Mouse (Mus musculus): ENCODE data around the gene Pitpnb. TPM values are rescaled to one million over a fixed set of nuclear protein-coding genes. Genes with fewer than 3 reads are reported as not detected.

Gene Pitpnb
- total RNA-seq, 2 experiments from 2014 or later: 75.1 to 81.4 TPM

DNA sequence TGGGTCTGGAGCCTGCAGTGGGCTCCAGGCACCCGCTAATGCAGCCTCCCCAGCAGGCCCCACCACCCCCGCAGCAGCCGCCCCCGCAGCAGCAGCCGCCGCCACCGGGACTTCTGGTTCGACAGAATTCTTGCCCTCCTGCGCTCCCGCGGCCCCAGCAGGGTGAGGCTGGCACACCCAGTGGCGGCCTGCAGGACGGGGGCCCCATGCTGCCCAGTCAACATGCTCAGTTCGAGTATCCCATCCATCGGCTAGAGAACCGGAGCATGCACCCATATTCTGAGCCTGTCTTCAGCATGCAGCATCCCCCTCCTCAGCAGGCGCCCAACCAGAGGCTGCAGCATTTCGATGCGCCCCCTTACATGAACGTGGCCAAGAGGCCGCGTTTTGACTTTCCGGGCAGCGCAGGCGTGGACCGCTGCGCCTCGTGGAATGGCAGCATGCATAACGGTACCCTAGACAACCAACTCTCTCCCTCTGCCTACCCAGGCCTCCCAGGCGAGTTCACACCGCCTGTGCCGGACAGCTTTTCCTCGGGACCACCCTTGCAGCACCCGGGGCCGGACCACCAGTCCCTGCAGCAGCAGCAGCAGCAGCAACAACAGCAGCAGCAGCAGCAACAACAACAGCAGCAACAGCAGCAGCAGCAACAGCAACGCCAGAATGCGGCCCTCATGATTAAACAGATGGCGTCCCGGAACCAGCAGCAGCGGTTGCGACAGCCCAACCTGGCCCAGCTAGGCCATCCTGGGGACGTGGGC, 88.7 kb downstream of the Pitpnb start:
- no peak for DNase-seq (ENCODE audit: low spot score in 2 of 2)

DNA sequence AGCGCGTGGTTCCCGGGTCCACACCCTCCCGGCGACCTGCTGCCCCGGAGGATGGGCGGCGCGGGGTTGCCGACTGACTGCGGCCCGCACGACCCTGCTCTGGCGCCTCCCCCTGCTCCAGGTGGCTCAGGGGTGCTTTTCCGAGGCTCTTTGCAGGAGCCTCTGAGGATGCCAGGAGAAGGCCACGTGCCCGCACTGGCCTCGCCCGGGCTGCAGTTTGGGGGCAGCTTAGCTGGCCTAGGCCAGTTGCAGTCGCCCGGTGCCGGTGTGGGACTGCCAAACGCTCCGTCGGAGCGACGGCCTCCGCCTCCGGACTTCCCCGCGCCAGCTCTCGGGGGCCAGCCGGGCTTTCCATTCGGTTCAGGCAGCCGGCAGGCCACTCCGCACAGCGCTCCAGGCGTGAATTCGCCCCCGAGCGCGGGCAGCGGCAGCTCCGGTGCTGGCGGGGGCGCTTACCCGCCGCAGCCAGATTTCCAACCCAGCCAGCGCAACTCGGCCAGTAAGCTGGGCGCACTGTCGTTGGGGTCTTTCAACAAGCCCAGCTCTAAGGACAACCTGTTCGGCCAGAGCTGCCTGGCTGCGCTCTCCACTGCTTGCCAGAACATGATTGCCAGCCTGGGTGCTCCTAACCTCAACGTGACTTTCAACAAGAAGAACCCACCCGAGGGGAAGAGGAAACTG, 89.6 kb downstream of the Pitpnb start:
- DNase-seq (ENCODE audit: low spot score in 2 of 2): no peak

DNA sequence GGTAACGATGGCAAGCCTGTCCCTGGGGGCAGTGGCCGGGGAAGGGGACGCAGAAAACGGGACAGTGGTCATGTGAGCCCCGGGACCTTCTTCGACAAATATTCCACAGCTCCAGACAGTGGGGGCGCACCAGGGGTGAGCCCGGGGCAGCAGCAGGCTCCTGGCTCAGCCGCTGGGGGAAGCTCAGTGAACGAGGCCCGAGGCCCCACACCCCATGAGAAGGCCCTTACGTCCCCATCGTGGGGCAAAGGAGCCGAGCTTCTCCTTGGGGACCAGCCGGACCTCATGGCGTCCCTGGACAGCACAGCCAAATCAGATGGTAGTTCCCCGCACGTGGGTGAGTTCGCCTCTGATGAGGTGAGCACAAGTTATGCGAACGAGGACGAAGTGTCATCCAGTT, 90.3 kb downstream of the Pitpnb start:
- no peak for DNase-seq (ENCODE audit: low spot score in 2 of 2)

DNA sequence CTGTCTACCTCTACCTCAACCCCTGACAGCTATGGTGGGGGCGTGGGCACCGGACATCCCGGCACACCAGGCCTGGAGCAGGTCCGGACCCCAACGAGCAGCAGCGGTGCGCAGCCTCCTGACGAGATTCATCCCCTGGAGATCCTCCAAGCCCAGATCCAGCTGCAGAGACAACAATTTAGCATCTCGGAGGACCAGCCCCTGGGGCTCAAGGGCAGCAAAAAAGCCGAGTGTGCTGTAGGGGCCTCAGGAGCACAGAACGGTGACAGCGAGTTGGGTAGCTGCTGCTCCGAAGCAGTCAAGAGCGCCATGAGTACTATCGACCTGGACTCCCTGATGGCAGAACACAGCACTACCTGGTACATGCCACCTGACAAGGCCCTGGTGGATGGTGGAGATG, 90.9 kb downstream of the Pitpnb start:
- no peak for DNase-seq (ENCODE audit: low spot score in 2 of 2)

DNA sequence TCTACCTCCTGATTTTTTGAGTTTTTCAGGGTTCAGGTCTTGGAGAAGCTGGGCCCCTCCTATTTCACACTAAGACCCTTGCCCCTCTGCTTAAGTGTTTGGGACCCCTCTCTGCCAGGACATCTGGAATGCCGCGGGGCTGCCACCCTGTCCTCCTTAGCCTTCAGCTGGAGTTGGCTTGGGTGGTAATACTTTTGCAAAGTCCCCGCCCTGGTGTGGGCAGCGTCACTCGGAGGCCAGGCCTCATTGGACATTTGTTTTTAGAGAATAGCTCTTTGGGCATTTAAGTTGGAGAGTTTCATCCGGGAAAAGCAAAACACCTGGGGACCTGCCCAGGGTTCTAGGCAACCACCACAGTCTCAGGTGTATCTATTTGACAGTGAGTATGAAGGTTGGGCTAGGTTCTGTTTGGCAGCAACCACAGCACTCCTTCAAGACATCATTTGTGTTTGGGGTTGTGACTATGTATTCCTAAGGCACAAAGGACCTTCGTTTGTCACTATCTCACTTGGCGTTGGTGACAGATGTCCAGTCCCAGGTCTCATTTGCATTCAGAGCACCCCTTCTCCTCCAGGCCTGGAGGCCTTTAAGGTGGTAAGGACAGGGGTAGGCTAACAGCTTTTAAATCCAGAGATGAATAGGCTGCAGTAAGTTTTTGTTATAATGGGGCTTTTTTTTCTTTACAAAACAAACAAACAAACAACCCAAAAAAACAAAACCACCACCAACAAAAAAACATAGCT, 91.7 kb downstream of the Pitpnb start:
- no peak for DNase-seq (ENCODE audit: low spot score in 2 of 2)

DNA sequence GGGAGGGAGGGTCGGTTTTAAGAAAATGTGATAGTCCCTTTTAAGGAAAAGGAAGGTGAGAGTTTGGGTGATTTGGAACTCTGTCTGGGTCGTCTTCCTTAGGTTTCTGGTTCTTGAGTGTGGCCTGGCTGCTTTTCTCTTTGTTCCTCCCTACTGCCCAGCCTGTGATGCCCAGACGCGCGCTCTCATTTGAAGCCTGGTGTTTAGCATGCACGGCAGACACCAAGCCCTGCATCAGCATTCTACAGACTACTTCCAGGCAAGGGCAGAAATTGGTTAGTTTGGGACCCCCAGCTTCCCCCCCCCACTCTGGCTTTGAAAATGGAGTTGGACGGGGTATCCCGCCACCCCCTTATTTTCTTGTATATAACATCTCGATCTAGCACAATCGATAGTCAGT, 92.4 kb downstream of the Pitpnb start:
- DNase-seq (ENCODE audit: low spot score in 2 of 2): no peak

DNA sequence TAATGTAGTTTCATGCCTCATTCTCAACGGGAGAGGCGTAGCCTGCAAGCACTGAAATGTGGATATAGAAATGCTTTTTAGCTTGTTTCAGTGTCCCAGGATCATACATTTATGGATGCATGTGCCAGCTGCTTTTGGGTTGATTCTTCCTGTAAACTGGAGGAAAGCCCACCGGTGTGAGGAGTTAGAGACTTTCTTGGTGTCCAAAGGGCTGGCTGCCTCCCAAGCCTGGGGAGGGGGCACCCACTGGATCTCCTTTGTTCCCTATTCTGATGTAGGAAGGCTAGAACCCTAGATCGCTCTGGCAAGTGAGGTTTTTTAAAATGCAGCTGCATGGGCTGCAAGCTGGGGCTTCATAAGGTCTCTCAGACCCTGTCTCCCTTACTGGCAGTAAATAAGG, 93.1 kb downstream of the Pitpnb start:
- DNase-seq (ENCODE audit: low spot score in 2 of 2): no peak

DNA sequence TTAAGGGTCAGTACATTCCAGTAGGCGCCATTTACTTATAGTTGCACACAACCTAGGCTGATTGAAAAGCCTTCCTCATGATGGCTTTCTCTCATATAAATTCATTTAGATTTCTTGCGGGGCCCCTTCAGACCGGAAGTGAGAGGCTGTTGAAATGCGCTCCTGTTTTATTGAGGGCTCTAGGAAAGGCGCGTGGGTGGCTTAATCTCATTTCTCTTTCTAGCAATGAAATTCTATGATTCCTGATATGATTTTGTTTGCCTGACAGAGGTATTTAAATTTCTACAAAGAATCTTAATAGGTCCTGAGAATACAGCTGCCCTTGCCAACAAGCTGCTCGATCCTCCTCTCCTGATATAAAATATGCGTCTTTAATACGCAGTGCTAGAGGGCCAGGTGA, 95.2 kb downstream of the Pitpnb start:
- DNase-seq (ENCODE audit: low spot score in 2 of 2): no peak

DNA sequence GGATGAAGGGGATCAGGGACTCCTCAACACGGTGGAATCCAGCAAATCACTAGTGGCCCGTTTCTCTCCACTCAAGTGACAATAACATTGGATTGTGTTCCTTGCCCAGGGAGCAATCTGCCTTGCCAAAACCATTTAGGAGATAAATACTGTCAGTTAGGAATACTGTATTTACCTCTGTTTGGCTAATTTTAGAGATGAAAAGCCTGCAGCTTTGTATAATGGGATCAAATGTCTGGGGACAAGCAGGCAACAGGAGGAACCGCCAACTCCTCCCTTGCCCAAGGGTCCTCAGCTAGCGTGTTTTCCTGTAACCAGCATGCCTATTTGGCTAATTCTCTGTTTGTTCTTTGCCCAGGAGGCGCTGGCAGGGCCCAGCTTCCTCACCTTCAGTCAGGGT, 95.7 kb downstream of the Pitpnb start:
- DNase-seq (ENCODE audit: low spot score in 2 of 2): no peak

DNA sequence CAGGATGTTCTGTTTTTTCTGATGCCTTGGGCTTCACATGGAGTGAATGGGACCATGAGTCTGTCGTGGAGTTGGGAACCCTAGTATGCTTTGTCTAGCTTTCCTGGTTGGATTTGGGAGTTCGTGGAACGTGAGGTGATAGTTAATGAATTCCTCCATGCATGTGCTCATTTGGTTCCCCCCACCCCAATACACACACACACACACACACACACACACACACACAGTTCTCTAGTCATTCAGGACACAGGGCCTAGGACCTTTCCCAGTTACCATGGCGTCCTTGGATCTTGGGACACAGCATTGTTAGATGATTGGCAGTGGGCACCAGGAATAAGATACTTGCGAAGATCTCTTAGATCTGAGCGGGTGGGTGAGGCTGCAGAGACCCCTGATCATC, 98.3 kb downstream of the Pitpnb start:
- DNase-seq (ENCODE audit: low spot score in 2 of 2): no peak

DNA sequence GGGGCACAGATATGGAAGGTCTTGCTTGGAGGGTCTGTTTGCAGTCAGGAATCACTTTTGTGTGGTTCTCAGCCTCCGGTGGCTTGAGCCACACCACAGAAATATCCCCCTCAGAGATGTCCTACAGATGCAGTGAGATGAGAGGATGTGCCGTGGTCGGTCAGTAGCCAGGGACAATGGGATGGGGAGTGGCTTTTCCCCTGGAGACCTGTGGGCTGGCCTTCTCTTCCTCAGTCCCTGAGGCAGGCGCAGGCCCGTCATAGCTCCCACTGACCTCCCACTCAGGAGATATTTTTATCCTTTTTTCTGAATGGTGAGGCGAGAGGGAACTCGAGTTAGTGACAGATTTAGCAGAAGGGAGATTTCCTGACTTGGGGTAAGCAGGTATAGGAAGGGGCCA, 99.2 kb downstream of the Pitpnb start:
- no peak for DNase-seq (ENCODE audit: low spot score in 2 of 2)

DNA sequence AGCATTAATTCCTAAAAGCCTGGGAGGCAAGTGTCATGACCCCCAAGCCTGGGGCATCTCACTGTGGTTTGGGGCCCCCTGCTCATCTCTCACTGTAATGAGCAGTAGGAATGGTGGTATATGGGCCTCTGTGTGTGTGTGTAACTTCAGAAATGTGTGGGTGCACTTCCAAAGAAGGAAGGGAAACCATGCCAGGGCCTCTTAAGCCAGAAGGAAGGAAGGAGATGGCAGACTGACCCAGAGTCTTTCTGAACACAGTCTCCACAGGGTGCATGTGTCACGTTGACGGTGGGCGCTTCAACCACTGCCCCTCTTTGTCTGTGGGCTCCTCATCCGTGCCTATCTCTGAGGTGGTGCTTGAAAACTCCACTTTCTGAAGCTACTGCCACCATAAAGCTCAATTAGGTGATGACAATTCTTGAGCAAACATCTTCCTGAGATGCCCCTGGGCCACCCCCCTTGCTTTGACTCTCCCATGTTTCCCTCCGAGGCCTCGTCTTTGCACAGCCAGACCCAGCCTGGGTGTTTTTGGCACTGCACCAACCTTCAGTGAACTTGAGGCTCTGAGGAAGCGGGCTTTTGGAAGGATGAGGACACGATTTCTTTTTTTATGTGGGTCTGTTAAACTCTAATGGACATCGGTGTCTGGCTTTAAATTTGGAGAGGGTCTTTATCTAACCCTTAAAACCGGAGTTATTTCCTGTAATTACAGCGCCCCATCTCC, 100.6 kb downstream of the Pitpnb start:
- no peak for DNase-seq (ENCODE audit: low spot score in 2 of 2)

DNA sequence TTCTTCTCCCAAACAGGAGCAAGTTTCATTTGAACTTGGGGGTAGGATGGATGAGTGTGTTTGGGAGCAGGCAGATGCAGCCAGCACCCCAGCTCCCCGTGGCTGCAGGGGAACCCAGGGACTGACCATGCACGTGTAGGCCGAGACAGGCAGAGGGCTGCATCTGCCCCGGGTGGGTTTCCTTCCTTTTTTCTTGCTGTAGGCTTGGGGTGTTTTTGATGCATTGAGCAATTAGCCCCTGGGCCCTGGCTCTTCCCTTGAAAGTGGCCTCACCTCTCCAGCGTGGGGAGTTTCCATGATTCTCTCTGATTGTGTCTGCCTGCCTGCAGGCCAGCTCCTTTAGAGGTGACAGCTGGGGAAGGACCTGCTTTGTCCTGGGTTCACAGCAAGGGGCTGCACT, 102.3 kb downstream of the Pitpnb start:
- no peak for DNase-seq (ENCODE audit: low spot score in 2 of 2)

DNA sequence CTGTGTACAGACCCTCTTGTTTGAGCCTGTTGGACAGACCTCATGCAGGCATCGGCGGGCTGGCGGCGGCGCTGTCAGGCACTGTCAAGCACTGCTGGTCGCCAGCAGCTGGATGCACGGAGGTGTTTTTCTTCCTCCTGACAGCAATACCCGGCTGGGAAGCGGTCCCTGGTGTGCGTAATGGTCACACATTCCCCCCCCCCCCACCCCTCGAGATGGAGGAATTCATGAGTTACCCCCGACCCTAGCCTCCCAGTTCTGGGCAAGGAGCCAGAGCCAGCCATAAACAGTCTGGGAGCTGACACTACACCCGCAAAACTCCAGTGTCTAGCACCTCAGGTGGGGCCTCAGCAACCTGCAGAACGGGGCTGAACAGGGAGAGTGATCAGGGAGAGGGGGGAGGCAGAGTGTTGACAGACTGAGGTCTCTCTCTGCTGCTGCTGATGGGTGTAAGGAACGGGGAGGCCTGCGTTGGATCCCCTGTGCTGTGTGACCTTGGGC, 103.8 kb downstream of the Pitpnb start:
- DNase-seq (ENCODE audit: low spot score in 2 of 2): no peak

DNA sequence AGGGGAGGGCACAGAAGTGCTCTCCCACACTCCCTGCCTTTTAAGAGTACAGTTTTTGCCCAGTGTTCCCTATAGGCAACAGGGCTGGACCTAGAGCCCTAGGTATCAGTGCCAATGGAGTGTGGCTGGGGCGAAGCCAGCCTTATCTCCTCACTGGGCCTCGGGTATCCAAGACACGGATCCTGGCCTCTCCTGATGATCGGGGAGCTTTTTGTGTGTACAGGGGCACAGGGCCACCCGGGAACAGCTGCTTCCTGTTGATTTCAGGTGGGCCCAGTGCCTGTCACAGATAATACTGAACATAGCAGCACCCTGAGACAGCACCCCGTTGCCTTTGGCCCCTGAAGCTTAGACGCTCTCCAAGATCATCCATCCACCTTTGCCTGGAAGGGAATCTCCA, 105.7 kb downstream of the Pitpnb start:
- DNase-seq (ENCODE audit: low spot score in 2 of 2): no peak

DNA sequence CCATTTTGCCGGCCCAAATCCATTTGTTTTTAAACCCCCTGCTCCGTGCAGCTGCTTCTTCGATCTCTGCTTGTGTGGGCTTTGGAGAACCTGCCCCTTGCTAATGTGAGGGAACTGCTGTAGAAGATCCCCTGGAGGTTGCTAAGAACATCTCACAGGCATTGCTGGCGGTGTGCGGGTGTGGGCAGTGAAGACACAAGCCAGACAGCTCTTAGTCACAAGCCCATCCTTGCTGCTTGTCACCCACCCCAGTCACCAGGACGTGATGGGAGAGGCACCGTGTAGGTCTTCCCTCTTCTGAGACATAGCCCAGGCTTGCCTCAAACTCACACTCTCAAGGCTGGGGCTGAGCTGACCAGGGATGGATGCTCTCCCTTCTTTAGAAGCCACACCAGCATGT, 106.6 kb downstream of the Pitpnb start:
- DNase-seq (ENCODE audit: low spot score in 2 of 2): no peak

Other genes with a start within 250 kb of the Pitpnb start
- 10 to 100 TPM in 1 of 2 experiments, 1 to 10 TPM in 1; 9.9 to 10.7 TPM for gene Mn1, start 86.6 kb downstream of the Pitpnb start, total RNA-seq (2021)

Data from adrenal gland, postnatal 4 days (tissue).